Mouse (Mus musculus): Measurements from ENCODE around the gene Foxo3.

Foxo3 gene

DNA sequence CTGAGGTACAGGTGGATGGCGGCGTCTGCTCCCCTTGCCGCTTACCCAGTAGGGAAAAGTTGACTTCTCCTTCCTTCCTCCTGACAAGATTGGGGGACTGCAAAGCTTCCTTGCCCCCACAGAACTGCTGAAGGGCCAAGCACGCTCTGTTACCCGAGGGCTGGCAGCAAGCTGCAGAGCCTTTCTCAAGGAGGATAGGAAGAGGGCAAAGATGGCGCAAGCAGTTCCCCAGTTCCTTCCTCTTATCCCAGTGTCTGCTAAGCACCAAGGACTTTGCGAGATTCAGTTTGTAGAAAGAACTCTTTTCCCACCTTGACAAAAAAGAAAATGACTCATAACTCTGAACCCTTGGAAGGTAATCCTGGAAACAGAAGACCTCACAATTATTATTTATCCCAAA, 18.6 kb downstream of the Foxo3 start:
- in situ Hi-C loops (cut with MboI; ENCODE audit: low sequenced_read_pairs): no loop called here

DNA sequence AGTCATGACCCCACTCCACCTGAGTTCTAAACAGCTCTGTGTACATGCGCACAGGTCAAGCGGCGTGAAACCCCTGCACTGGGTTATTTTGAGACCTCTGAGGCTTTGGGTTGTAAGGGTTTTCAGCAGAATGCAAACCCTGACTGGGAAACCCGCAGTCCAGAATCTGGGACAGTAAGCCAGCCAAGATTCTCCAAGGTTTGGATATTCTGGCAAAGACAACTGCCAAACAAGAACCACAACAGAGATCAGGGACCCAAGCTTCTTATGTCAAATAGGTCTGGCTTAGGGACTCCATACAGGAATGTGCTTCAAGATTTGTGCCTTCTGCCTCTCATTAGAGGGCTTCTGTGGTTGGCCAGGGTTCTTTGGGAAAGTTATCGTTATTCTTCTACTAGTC, 21.8 kb downstream of the Foxo3 start:
- in situ Hi-C loops (cut with MboI; ENCODE audit: low sequenced_read_pairs): no loop called here

DNA sequence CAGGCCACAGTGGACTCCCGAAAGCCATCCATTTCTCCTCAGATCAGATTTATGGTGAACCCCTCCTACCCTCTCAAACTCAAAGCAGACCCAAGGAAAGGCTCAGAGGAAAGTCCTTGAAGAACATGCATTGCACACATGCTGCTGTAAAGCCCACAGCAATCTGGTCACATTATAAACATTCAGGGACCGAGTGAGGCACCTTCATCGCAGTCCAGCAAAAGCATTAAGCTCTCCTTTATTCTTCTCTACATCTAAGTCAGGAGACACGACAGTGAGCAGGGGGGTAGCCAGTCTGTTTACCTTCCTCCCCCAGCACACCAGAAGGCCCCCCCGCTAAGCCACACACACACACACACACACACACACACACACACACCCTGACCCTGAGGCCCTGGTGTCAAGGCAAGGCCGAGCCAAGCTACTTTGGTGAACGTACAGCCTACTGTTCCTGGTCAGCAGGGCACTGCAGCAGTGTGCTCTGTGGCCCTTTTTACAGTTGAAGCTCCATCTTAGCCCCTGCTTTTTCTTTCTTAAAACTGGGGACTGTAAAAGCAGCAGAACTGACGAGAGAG, 24.7 kb downstream of the Foxo3 start:
- in situ Hi-C loops (cut with MboI; ENCODE audit: low sequenced_read_pairs): no loop called here

DNA sequence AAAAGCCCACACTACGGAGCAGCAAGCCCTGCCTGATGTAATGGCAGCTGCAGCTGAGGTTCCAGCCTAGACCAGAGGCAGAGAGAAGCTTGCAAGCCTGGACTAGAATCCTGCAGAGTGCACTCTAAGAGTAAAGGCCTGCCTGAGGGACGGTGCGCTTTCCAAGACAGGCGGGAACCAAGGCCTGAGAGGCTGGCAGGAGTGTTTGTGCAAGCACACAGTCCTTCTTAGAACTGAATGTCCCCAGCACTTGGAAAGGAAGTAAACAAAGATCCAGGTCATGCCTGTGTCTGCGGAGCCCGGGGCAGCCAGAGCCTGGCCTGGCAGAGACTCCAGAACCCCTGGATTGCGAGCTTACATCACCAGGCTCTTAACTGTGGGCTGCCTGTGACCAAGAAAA, 25.4 kb downstream of the Foxo3 start:
- in situ Hi-C loops (cut with MboI; ENCODE audit: low sequenced_read_pairs): no loop called here

DNA sequence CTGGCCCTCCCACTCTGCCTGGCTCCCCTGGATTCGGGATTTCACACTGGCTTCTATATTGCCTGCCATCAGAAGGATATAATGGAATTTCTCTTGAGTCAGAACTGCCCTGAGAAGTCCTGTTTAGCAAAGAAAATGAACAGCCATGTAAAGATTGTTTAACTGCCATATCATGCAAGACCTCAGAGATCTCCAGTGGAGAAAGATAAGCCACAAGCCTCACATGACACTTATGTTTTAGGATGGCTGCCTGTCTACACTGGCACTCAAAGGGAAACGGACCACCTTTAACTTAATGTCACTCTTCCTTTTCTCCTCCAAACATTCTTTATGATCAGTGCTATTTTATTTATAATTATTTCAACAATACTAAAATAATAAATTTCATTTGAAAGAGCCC, 26.6 kb downstream of the Foxo3 start:
- in situ Hi-C loops (cut with MboI; ENCODE audit: low sequenced_read_pairs): no loop called here

GRCm38 (mm10) chr10:42248644-42249043, 27.9 kb downstream of the Foxo3 start:
- in situ Hi-C loops (cut with MboI; ENCODE audit: low sequenced_read_pairs): no loop called here

- in situ Hi-C loops (cut with MboI; ENCODE audit: low sequenced_read_pairs): no loop called here
Measured at GRCm38 (mm10) chr10:42248156-42248555, 28.4 kb downstream of the Foxo3 start.

DNA sequence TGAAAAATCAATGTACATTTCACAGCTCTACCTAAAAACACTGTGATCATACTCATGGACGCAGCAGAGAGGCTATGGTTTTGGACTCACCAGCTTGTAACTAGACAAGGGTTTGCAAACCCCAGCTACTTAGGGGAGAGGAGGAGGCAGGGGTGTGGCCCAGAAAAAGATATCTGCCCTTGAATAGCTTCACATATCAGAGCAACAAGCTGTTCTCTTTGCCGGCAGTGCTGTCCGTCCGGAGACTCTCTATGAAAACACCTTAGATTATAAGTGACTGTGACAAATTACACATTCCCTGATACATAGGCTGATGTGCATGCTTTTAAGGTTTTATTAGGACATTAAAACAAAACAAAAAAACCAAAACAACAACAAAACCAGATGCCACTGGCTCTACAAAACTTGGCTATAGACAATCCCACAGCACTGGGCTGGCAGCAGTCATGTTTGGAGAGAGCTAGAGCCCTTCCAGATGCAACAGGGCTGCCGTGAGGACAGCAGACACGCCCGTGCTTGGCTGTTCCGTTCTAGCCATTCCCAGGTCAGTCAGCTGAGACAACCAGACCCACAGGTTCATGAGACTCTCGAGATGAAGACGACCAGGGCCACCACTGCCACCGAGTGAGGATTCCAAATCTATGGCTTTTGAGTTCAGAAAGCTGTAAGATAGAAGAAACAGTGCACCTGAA, 29.3 kb downstream of the Foxo3 start:
- in situ Hi-C loops (cut with MboI; ENCODE audit: low sequenced_read_pairs): no loop called here

DNA sequence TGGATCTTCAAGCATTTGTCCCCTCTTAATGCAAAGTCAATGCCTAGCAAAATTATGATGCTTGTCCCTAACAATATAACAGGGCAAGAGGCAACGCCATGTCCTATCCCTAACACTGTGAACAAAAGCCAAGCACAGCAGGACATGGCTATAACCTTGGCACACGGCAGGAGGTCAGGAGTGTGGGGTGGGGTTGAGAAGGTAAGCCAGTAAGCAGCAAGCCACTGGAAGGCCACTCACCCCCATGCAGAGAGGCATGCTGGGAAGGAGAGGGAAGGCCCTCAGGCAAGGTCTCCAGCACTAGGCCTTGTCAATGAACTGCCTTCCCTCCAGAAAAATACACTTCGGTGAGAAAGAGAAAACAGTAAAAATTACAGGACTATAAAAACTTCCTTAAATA, 30.1 kb downstream of the Foxo3 start:
- in situ Hi-C loops (cut with MboI; ENCODE audit: low sequenced_read_pairs): no loop called here

DNA sequence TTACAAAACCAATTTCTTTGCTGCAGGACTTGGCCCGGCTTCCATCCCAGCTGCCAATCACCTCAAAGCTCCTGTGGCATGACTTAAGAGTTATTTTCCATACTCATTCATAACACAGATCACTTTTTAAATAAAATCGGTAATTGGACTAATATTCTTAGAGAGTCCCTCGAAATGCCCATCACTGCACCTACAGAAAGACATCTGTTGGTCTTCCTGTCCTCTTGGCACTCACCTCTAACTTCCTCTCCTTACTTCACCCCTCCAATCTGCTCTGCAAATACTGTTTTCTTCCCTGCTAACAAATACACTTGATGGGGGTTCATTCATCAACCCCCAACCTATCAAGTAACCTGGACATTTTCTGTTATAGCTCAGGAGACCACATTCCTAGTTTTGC, 30.9 kb downstream of the Foxo3 start:
- in situ Hi-C loops (cut with MboI; ENCODE audit: low sequenced_read_pairs): no loop called here

DNA sequence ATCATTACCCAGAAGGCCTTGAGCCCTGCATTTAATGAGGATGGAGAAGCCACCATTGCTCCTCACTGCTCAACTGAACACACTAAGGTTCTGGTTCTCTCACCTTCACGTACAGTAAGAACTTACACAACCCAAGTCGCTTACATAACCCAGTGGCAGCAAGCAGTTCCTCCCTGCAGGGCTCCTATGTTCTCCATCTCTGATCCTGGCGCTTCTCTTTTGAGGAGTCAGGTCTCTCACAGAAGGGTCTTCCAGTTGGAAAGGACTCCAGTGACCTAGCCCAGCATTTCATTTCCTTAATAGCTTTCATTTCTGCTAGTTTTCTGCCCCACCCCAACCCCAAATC, 31.3 kb downstream of the Foxo3 start:
- in situ Hi-C loops (cut with MboI; ENCODE audit: low sequenced_read_pairs): no loop called here

DNA sequence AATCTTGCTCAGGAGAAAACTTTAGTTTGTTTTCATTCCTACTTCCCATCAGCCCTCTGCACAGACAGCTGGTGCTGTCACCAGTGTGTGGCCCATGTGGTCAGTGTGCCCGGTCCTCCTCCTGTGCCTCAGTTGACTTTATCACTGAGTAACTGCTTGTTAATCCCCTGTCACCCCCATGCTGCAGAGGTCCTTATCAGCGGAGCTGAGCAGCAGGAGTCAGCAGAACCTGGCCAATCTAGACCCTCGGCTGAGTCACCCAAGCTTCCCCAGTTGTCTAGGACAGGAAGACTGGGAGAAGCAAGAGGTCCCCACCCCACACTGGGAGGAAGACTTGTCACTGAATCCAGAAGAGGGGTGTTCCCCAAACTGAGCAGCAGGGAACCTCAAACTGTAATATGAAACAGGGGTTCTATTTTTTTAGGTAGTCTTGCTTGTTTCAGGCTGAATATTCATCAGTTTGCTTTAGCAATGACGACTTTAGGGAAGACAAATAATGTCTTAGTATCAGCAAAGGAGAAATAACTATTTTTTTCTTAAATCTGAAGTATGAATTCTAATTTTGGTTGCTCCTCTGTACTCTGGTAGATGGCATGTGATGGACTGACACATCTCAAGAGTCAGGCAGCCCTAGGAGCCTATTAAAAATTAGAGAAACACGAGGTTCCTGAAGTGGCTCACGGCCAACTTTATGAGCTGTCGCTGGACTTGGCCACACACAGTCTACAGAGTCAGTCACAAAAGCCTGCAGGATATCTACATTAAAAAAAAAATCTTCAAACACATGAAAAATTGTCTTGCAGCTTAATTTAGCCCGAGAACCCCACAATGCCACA, 31.9 kb downstream of the Foxo3 start:
- in situ Hi-C loops (cut with MboI; ENCODE audit: low sequenced_read_pairs): no loop called here

- in situ Hi-C loops (cut with MboI; ENCODE audit: low sequenced_read_pairs): no loop called here
Measured at GRCm38 (mm10) chr10:42243925-42244324, 32.6 kb downstream of the Foxo3 start.

GRCm38 (mm10) chr10:42242484-42242883, 34.1 kb downstream of the Foxo3 start:
- in situ Hi-C loops (cut with MboI; ENCODE audit: low sequenced_read_pairs): no loop called here

GRCm38 (mm10) chr10:42241775-42242174, 34.8 kb downstream of the Foxo3 start:
- in situ Hi-C loops (cut with MboI; ENCODE audit: low sequenced_read_pairs): no loop called here

DNA sequence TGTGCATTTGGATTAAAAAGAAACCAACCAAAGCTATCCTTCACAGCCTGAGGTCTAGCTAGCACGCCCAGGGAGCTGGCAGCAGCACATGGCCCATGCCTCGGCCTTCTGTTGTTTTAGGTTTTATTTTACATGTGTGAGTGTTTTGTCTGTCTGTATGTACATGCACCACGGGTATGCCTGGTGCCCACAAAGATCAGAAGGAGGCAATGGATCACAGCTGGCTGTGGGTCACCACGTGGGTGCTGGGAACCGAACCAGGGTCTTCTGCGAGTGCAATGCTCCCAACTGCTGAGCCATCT, 36.8 kb downstream of the Foxo3 start:
- in situ Hi-C loops (cut with MboI; ENCODE audit: low sequenced_read_pairs): no loop called here

- in situ Hi-C loops (cut with MboI; ENCODE audit: low sequenced_read_pairs): no loop called here
Measured at GRCm38 (mm10) chr10:42238923-42239809, 37.4 kb downstream of the Foxo3 start.

DNA sequence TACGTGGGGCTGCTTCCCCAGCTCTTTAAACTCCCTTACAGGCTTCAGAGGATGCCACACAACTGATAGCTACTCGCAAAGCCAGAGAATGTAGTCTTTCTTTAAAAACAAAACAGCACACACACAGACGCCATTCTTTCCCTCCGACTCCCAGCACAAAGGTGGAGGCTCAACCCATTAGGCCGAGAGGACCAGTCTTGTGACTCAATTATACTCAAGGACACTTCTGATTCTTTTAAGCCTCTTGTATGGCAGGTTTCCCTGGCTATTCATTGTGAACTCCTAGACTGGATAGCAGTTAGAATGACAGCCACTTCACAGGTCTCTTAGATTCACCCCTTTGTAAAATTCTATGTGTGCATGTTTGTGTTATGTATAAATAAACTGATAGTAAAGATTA, 38.3 kb downstream of the Foxo3 start:
- in situ Hi-C loops (cut with MboI; ENCODE audit: low sequenced_read_pairs): no loop called here

DNA sequence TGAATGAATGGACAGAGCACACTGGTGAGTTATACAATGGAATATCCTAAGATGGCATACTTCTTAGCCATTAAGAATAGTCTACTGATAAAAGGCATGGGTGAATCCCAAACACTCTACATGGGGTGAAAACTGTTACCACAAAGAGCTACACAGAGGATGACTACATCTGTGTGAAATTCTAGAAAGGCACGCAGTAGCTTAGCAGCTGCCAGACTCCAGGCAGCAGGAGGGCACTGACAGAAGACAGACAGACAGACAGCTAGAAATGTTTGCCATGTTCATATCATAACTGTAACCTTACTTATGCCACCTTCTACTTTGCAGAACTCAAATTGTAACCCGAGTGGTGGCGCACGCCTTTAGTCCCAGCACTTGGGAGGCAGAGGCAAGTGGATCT, 39.0 kb downstream of the Foxo3 start:
- in situ Hi-C loops (cut with MboI; ENCODE audit: low sequenced_read_pairs): no loop called here

GRCm38 (mm10) chr10:42235321-42235720, 41.2 kb downstream of the Foxo3 start:
- in situ Hi-C loops (cut with MboI; ENCODE audit: low sequenced_read_pairs): no loop called here

DNA sequence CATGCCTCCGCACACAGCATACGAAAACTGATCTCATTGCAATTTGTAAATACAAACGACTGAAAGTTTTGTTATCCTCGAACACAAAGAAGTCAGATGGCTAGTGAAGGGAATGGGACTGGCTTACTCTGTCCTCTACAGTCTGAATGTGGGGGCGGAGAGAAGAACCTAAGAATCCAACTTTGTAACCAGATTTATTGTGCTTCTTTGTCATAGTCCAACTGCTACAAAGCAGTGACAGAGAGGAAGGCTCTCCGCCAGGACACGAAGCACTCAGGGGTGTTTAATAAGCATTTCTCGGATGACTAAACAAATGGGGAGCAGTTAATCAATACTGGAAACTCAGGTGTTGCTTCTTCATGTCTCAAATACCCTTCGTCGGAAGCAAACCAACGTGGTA, 43.6 kb downstream of the Foxo3 start:
- in situ Hi-C loops (cut with MboI; ENCODE audit: low sequenced_read_pairs): no loop called here
